Mouse (Mus musculus) ovary, postnatal 14 days (tissue): ENCODE measurements around the gene Tnfaip1.
"Not testable (repeated sequence)": the region's sequence is repeated elsewhere in the genome, so short reads cannot be mapped to it uniquely, and the experiment has no call there.

Experiments used
- DNase-seq: peaks from one replicate; pipeline ENCODE4 v3.0.0; 2022; ENCODE audit warnings: low spot score

The Tnfaip1 gene

GRCm38 (mm10) chr11:78536080-78536689 is at the start of gene Tnfaip1, which contains the start of gene Ift20:
Tnfaip1 (minus strand) TSS chr11:78536332.
Ift20 (plus strand) TSS chr11:78536361.
- DNase-seq = peak; percentile 90

- DNase-seq = no peak
These were observed 46.7 kb upstream of the Tnfaip1 start for GRCm38 (mm10) chr11:78582848-78583247.

- DNase-seq = no peak
These were observed 38.8 kb upstream of the Tnfaip1 start for GRCm38 (mm10) chr11:78574975-78575374.

GRCm38 (mm10) chr11:78574536-78574935 is 38.4 kb upstream of the Tnfaip1 start:
- DNase-seq = no peak

GRCm38 (mm10) chr11:78574031-78574430 is 37.9 kb upstream of the Tnfaip1 start:
- not testable (repeated sequence) for DNase-seq

GRCm38 (mm10) chr11:78571854-78572253 is 35.7 kb upstream of the Tnfaip1 start:
- DNase-seq = no peak

- no peak for DNase-seq
These were observed 35.3 kb upstream of the Tnfaip1 start for GRCm38 (mm10) chr11:78571441-78571840.

- no peak for DNase-seq
These were observed 33.7 kb upstream of the Tnfaip1 start for GRCm38 (mm10) chr11:78569806-78570205.

- no peak for DNase-seq
These were observed 32.7 kb upstream of the Tnfaip1 start for GRCm38 (mm10) chr11:78568827-78569226.

- no peak for DNase-seq
These were observed 31.5 kb upstream of the Tnfaip1 start for GRCm38 (mm10) chr11:78567614-78568013.

GRCm38 (mm10) chr11:78566775-78567174 is 30.6 kb upstream of the Tnfaip1 start:
- no peak for DNase-seq

GRCm38 (mm10) chr11:78560447-78560846 is 24.3 kb upstream of the Tnfaip1 start:
- peak; percentile 61 for DNase-seq

- DNase-seq = no peak
These were observed 21.1 kb upstream of the Tnfaip1 start for GRCm38 (mm10) chr11:78557241-78557640.

GRCm38 (mm10) chr11:78556070-78556469 is 19.9 kb upstream of the Tnfaip1 start:
- no peak for DNase-seq

- DNase-seq = no peak
These were observed 19.5 kb upstream of the Tnfaip1 start for GRCm38 (mm10) chr11:78555623-78556022.

- DNase-seq = no peak
These were observed 14.9 kb upstream of the Tnfaip1 start for GRCm38 (mm10) chr11:78551059-78551398.

- peak; percentile 82 for DNase-seq
These were observed 14.3 kb upstream of the Tnfaip1 start, which contains the start of gene Tmem97 for GRCm38 (mm10) chr11:78550168-78551058. Tmem97 (minus strand) TSS chr11:78550777.

- no peak for DNase-seq
These were observed 13.4 kb upstream of the Tnfaip1 start for GRCm38 (mm10) chr11:78549491-78549987.

- DNase-seq = no peak
These were observed 11.8 kb upstream of the Tnfaip1 start for GRCm38 (mm10) chr11:78547718-78548460.

- no peak for DNase-seq
These were observed 9.0 kb upstream of the Tnfaip1 start for GRCm38 (mm10) chr11:78545181-78545580.

GRCm38 (mm10) chr11:78544449-78545111 is 8.4 kb upstream of the Tnfaip1 start:
- no peak for DNase-seq

- DNase-seq = no peak
These were observed 4.2 kb upstream of the Tnfaip1 start for GRCm38 (mm10) chr11:78540358-78540757.
